Mouse (Mus musculus): ENCODE results near the gene Fam49a.
"Not testable (repeated sequence)": the region's sequence is repeated elsewhere in the genome, so short reads cannot be mapped to it uniquely, and the experiment has no call there.

Fam49a gene

DNA sequence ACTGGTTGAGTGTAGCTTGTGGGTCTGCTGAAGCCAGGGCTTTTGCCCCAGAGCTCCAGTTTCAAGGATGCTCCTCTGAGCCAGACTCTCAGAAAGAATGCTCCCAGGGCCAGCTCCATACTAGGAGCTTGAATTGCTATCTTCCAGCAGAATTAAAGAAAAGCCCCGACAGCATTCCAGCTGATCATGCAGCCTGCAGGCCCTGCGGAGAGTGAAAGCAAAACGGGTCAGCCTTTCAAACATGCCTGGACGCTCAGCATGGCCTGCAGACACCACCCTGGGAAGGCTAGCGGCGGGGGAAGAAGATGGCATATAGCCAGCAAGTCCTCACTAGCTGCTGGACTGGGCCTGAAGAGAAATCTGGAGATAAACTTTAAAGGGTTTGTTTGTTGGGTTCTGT is 55.0 kb downstream of the Fam49a start:
- no peak for DNase-seq

DNA sequence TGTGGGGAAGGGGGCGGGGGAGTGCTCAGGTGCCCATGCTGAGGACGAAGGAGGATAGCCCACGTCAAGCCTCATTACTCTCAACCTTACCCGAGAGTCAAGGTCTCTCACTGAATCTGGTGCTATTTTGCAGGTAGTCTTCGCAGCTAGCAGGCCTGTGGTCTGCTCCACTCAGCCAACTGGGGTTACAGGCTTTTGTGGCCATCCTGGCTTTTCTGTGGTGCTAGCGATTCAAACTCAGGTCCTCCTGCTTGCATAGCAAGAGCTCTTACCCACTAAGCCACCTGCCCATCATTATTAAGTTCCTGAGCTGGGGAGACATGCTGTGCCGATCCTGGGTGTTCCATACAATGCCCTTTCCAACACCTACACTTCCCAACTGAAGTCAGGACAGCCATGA is 55.7 kb downstream of the Fam49a start:
- DNase-seq, result no peak

DNA sequence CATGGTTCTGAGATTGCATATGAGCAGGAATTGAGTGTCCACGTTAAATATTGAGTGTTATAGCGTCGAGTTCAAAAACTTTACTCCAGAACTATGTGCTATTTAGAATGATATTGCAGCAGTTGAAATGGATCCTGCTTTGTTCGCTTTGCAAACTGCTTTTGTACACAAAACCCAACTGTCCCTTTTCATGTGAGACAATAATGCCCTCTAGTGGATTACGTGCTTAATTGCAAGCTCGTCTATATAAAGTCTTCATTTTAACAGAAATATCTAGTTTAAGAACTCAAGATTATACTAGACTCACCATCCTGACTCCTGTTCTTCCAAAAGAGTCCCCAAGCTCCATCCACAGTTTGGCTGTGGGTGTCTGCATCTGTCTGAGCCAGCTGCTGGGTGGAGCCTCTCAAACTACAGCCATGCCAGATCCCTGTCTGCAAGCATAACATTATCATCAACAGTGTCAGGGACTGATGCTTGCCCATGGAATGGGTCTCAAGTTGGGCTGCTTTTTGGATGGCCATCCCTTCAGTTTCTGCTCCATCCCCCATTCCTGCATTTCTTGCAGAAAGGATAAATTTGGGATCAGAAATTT is 56.3 kb downstream of the Fam49a start:
- DNase-seq, result peak; percentile 47

DNA sequence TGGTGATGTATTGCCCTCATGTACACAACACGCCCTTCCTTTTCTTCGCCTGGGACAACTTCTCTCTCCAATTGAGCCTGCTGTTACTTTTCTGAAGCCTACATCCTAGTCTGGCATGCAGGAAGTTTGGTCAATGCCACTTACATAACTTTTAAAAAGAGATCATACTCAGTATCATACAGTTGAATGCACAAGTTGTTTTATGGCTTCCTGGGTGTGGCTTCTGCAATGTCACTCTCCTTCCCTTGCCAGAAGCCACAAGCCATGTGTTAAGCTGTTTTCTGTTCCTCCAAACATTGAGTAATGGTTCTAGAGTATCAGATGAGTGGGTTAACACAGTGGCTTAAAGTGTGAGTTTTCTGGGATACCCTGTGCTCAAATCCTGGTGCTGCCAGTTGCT is 58.8 kb downstream of the Fam49a start:
- no peak for DNase-seq

DNA sequence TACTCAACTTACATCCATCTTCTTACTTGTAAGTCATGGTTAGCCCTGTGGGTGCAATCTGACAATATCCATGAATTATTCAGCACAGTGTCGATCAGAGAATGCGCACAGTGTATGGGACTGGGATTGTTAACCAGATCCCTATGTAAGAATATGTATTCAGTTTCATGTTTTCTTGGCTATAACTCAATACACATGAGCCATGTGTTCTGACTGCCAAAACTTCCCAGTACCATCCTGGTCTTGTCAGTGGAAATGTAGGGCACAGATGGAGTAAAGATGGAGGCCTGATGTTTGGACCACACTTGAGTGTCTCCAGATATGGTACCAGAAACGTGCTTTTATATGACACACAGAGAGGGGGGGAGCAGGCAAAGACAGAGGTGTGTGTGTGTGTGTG is 59.2 kb downstream of the Fam49a start:
- no peak for DNase-seq

DNA sequence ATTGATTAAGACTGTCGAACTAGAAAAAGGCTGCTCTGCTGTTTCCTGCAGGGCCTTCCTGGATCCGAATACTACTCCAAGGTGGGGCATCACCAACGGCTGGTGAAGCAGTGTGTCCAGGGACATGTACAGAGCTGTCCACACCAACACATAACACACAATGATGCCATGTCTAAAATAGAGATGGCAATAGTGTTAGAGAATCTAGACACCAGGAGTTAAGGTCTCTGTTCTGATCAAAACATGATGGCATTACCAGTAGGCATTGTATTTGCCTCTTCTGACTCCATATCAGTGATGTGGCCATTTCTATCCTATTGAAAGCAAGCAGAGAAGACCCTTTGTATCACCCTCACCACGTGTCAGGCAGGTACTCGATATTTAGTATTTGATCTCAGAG is 61.1 kb downstream of the Fam49a start:
- no peak for DNase-seq

DNA sequence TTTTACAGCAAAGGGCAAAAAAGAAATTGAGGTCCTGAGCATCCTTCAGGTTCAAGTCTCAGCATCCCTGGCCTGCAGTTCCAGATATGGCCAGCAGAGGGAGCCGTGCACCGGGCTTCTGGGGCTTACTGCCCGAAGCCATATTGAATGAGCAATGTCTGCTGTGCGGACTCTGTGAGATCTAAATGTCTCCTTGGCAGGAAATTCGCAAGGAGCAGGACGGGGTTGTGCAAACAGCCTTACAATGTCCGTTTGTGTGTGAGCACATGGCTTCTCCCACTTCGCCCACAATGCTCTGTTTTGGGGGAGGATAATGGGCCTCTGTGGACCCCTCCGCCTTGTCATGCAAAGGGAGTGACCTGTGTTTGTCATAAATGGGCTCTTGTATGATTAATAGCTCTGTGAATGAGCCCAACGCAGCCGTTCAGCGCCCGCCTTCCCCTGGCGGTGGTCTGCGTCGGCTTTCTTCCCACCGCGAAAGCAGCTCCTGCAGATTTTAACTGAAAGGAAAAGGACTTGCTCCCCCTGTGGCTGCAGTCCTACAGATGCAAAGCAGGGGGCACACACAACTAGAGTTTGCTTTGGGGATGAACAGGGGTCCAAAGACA is 61.8 kb downstream of the Fam49a start:
- peak; percentile 85 for DNase-seq

DNA sequence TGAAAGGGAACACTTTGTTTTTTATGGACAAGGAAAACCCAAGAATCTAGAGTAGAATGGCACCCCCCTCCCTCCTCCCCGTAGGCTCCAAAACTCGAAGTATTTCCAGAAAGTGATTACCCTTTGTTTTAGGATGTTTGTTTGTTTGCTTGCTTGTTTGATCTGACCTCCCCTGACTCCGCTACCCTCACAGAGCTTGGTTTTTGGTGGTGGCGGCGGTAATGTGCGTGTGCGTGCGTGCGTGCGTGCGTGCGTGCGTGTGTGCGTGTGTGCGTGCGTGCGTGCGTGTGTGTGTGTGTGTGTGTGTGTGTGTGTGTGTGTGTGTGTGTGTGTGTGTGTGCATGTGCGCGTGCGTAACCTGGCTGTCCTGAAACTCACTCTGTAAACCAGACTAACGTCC is 62.3 kb downstream of the Fam49a start:
- DNase-seq, result not testable (repeated sequence)

DNA sequence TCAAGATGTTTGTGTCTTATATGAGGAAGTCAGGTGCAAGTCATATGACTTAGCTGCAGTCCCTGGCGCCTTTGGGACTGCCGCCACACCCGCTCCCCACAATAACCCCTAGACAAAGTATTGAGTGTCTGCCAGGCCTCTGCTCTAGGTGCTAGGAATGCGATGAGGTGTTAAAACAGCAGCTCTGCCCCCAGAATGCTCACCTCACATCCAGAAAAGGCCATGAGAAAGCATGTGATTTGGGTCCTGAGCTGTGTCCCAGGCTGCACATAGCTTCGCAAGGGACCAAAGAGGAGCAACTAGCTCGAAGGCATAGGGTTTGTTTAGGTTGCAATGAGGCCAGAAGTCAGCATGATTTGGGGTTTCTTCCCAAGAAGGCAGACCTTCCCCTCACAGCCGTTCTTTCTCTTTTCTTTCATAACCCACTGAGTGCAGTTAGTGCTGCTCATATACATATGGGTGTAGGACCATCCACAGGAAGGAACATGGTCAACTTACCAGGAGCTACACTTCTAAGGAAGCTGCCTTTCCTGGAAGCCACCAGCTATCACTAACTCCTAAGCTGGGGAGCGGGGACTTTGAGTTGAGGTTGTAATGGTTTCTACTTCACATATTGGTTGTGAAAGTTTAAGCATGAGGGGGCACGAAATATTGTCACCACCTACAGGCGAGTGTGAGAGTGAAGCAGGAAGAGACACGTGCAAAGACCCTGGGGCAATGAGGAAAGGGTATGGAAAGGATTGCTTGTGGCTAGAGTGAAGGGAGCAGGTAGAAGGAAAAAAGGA is 71.8 kb downstream of the Fam49a start:
- DNase-seq, result no peak

DNA sequence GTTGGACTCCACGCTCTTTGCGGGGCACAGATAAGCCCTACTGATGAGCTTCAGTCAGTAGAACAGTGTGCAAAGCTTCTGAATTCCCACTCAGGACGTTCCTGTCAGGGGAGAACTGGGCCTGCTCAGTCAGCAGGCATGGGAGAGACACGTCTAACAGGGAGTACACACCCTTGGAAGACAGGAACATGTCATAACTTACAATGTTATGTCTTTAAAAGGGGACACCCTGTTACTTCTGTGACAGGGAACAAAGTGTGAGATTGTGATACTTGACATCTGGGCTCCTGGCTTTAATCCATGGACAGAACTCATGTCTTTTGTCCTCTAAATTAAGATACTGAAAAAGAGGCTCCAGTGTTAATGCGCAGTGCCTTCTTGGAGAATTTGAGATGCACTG is 72.5 kb downstream of the Fam49a start:
- DNase-seq, result no peak

DNA sequence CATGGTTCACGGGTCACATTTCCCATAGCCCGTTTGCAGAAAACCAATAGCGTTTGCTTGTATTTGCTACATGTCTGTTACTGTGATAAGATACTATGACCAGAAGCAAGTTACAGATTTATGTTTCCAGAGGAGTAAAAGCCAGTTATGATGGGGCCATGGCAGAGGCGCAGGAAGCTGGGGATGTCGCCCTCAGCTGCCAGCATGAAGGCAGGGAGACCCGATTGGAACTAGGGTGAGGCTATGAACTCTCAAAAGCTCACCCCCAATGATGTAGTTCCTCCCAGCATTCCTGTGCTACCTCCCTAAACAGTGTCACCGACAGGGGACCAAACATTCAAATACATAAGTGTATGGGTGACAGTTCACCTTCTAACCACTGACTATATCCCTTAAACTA is 73.6 kb downstream of the Fam49a start:
- DNase-seq, result no peak

DNA sequence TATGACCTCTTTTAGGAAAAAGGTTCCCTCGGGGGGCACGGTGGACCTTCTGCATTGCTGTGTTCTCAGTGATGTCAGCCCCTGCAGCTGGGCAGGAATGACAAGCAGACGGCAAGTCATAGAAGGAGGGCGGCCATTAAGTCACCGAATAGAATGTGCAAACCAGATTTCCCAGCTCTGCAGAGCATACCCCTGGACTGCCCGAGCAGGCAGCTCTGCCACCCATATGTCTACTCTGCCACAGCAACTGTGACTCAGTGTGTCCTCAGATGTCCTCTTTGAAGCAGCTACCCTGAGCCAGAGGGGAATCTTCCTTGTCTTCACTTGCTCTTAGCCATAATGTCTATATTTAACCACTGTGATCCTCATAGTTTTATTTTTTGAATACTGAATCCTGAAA is 75.4 kb downstream of the Fam49a start:
- DNase-seq, result peak; percentile 57

DNA sequence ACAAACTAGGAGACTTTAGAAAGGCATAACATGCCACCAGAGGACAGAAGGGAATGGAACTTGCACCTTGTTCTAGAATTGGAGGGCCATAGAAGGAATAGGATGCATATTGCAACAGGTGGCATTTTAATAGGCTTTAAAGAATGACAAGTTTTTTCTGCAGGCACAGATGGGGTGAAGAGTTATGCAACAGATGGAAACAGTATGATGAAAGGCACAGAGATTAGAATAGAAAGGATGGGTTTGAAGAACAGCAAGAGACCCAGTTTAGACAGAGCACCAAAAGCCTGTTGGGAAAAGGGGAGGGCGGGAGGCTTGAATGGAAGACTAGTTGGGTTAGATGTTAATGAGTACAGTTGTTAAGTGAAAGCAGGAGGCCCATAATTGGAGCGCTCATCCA is 81.4 kb downstream of the Fam49a start:
- peak; percentile 66 for DNase-seq

DNA sequence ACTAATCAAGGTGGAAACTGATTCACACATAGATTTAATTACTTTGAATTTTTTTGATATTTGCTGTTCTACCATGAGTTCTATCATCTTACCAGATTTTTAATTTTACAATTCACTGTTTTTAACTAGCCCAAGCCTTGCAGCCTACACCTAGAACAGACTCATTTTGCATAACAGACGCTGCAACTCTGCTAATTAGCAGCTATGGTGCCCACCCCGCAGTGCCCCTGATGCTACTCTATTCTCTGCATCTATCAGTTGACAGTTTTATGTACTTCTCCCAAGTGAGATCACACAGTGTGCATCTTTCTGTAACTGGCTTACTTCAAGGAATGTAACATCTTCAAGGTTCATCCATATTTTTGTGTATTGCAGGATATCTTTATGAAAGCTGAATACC is 86.7 kb downstream of the Fam49a start:
- peak; percentile 41 for DNase-seq

DNA sequence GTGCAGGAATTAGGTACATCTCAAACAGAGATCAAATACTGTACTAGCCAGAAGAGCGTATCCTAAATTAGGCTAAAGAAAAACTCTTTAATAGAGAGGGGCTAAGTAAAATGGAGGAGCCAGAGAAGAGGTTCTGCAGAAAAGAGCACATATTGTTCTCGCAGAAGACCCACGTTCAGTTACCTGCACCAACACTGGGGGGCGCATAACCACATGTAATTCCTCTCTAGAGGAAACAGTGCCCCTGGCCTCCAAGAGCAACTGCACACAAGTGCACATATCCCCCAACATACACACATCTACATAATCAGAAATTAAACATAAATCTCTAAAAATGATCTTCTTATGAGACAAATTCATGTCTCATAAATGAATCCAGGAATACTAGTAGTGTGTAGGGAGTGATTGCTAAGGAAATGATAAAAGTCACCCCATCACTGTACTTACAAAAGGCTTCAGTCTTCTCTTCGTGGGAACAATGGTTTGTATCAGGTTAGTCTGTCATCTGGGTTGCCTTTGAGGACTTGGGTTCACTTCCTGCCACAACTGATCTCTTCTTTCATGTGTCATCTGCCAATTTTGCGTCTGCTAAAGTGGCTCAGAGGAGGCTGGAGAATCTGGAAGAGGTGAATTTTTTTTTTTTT is 87.8 kb downstream of the Fam49a start:
- DNase-seq, result no peak

DNA sequence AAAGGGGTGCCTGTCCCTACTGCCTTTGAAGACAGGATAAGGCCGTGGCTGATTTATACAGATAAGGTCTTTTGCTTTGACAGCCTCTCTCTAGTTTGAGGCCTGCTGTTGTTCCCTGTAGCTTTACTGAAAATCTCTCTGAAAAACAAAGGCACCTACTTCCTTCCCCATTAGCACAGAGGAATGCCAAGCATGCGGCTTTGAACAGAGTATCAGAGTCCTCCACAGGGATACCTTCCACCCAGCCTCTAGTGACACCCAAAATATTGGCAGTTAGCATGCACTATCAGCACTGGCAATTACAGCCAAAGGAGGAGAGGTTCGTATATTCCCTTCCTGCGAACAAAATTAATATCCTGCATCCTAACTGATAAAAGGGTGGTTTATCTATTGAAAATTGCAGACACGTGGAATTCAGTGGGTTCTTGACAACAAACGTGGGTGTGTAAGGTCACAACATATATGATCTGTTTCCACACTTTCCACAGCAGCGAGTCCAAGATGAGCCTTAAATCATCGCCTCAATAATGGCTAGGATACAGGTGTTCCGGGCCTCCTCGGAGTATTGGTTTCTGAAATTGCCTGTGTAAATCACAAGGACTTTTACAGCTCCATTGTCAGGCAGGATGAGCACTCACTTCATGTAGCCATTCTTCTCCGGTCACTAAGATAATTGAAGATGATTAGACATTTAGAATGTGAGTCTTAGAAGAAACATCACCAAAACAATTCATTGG is 90.0 kb downstream of the Fam49a start:
- DNase-seq, result no peak

DNA sequence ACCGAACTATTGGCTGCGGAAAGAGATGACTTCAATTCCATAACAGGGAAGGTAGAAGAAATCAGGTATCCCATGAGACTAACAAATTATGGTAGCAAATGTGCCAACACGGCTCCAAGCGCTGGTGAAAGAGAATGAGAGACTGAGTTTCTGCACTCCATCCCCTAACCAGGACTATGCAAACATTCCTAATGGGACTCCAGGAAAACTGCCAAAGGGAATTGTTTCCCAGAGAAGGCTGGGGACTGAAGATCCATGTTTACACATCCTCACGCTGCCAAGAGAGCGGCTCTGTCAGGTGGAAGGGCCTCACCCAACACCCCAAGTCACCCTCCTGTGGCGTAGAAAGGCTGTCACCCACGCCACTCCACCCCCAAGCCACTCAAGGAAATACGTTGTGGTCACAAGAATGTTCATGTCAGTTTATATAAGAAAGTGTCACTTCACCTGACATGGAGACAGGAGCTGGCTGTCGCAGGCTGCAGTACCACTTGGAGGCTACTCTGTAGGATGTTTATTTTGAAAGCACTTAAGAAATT is 92.2 kb downstream of the Fam49a start:
- no peak for DNase-seq

DNA sequence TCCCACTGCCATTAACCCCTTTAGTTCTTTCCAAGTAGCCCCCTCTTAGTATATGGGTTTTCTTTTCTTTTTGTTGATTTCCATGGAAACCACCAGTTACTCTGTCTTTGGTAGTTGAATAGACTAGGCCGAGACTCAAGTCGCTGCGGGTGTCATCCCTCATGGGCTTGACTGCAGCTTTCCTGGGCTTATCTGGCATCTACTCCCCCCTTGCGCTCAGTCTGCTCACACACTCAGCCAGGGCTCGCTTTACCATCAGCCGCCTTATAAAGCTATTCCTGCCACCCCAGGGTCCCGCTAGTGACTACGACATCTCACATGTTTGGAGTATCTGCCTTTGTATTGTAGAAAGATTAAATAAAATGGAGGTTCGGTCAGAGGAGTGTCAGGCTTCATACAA is 94.1 kb downstream of the Fam49a start:
- DNase-seq, result no peak

DNA sequence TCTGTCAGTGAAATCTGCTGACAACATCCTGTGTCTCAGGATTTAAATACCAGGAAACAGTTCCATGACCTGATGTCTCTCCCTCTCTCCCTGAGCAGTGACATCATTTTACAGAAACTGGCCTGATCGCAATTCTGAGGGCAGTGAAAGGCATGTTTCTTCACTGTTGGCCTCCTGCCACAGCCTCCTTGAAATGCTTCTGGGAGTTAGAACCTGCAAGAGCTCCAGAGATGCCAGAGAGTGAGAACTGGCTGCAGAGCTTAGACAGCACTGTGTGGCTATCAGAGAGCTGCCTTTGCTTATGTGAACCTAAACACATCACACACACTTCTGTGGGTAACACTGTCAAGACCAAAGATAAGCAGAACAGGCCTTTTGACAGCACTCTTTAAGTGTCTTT is 94.5 kb downstream of the Fam49a start:
- DNase-seq, result peak; percentile 22

DNA sequence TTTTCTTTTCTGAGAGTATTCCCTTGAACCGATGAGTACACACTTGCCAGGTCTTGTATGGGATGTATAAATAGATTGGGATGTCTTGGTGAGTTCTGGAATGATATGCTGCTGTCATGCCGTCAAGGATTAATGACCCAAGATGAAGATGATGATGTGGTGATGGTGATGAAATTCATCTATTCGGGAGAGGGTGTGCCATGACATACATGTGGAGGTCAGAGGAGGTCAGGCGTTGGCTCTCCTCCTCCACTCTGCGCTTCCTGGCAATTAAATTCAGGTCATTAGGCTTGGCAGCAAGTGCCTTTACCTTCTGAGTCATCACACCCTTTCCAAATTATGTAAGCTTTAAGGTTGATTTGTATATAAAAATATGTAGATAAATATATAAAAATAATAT is 95.0 kb downstream of the Fam49a start:
- DNase-seq, result no peak

DNA sequence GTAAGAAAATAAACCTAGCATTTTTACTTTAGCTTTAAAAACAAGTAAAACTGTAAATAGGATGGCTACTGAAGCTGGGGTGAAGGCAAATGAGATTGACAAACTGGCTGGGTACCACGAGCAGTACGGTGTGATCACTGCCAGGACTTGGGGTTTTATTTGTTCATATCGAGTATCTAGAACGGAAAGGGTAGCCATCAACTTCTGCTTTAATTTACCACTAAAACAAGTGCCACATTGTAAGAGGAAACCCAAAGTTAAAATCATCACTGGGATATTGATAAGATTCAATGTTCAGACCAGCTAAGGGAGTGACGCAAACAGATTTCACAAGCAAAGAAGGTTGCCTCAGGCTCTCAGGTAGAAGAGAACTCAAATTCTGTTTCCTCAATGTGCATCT is 98.0 kb downstream of the Fam49a start:
- DNase-seq, result no peak

DNA sequence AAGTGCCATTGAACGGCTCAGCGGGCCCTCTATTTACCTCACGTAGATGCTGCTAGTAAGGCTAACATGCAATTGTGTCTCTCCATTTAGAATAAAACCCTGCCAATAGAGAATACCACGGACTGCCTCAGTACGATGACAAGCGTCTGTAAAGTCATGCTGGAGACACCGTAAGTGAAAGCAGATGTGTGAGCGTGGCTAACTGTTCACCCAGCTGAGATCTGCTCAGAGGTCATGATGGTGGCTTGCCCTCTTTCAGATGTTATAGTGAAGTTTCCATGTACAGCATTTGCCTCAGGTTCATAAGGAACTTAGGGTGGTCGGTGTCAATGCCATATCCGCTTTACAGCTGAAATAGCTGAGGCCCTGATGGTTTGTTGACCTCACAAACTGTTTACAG is 100.4 kb downstream of the Fam49a start:
- no peak for DNase-seq

DNA sequence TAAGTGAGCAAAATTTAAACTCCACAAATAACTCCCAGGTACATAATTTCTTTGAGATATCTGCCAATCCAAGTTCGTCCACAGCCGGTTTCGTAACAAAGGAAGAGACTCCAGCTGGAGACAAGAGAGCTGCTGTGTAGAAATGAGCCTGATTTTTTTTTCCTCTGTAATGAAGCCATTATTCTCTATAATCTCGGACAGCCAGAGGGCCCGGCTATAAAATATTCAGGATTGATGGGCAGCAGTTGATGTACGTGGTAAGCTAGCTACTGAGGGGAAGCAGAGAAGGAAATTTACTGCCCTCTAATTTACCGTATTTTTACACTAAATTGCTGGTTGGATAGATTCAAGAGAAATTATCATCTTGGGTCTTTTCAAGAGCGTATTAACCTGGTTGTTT is 102.3 kb downstream of the Fam49a start:
- no peak for DNase-seq
